Mouse (Mus musculus) c-Kit-positive CD71-negative TER-119-negative erythroid progenitor cells, embryonic 14.5 days (primary cell): Measurements from ENCODE around the gene Capza3.

ENCODE experiments used
- DNase-seq: peaks from one replicate; pipeline ENCODE4 v3.0.0-alpha.2; 2013; ENCODE audit warnings: low read depth

Capza3 gene

GRCm38 (mm10) chr6:140040952-140041351, at the start of gene Capza3:
Gene Capza3, plus strand, starts transcription at chr6:140041252.
- no peak for DNase-seq

- no peak for DNase-seq
Observed at GRCm38 (mm10) chr6:140005181-140005580, 35.9 kb upstream of the Capza3 start.

GRCm38 (mm10) chr6:140024404-140024803, 16.6 kb upstream of the Capza3 start:
- DNase-seq, result no peak

GRCm38 (mm10) chr6:140041357-140041756, 305 bp downstream of the Capza3 start, which contains the start of gene Plcz1:
Gene Plcz1, minus strand, starts transcription at chr6:140041457.
- DNase-seq, result no peak

GRCm38 (mm10) chr6:140051476-140051875, 10.4 kb downstream of the Capza3 start:
- DNase-seq, result no peak

- no peak for DNase-seq
Observed at GRCm38 (mm10) chr6:140054271-140054928, 13.3 kb downstream of the Capza3 start.

GRCm38 (mm10) chr6:140069177-140069576, 28.1 kb downstream of the Capza3 start:
- DNase-seq, result no peak

- DNase-seq, result no peak
Observed at GRCm38 (mm10) chr6:140080933-140081332, 39.9 kb downstream of the Capza3 start.

GRCm38 (mm10) chr6:140081739-140082138, 40.7 kb downstream of the Capza3 start:
- no peak for DNase-seq

- no peak for DNase-seq
Observed at GRCm38 (mm10) chr6:140089855-140090254, 48.8 kb downstream of the Capza3 start.
